Mouse (Mus musculus): Measurements from ENCODE around the gene Ckm. TPM values are rescaled to one million over a fixed set of nuclear protein-coding genes. Genes with fewer than 3 reads are reported as not detected.

Ckm gene
- polyA plus RNA-seq, 1 experiment: 0.96 TPM

DNA sequence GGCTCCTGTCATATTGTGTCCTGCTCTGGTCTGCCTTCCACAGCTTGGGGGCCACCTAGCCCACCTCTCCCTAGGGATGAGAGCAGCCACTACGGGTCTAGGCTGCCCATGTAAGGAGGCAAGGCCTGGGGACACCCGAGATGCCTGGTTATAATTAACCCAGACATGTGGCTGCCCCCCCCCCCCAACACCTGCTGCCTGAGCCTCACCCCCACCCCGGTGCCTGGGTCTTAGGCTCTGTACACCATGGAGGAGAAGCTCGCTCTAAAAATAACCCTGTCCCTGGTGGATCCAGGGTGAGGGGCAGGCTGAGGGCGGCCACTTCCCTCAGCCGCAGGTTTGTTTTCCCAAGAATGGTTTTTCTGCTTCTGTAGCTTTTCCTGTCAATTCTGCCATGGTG, 5.2 kb downstream of the Ckm start:
- TF ChIP-seq FLI1 (IDR thresholded peaks at IDR 0.05; ENCODE audit: low read length) (no peak), GATA1 (IDR thresholded peaks at IDR 0.05; ENCODE audit: borderline replicate concordance, low read length) (no peak)
- Histone ChIP-seq H3K4me3 (replicated peaks) (no peak overlapping the region), H3K27me3 (replicated peaks) (peaks cover 45% of the 10 kb centered on the region), H3K9me3 (peaks cover 9% of the 10 kb centered on the region), H3K4me1 (peaks cover 22% of the 10 kb centered on the region), H3K36me3 (replicated peaks; ENCODE audit: low read length) (no peaks in the 10 kb centered on the region)

DNA sequence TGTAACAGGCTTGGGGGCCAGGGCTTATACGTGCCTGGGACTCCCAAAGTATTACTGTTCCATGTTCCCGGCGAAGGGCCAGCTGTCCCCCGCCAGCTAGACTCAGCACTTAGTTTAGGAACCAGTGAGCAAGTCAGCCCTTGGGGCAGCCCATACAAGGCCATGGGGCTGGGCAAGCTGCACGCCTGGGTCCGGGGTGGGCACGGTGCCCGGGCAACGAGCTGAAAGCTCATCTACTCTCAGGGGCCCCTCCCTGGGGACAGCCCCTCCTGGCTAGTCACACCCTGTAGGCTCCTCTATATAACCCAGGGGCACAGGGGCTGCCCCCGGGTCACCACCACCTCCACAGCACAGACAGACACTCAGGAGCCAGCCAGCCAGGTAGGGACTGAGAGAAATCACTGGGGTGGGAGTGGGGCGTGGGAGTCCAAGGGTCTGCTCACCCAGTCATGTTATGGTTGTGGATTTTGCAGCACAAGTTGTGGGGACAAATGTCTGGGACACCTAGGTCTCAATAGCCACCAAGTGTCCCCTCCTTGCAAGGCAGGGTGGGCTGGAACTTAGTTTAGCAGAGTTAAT, 6.3 kb downstream of the Ckm start:
- Histone ChIP-seq H3K4me1 (peaks cover 18% of the 10 kb centered on the region), H3K9me3 (peaks cover 9% of the 10 kb centered on the region), H3K36me3 (replicated peaks; ENCODE audit: low read length) (no peaks in the 10 kb centered on the region), H3K27me3 (replicated peaks) (peaks cover 55% of the 10 kb centered on the region), H3K4me3 (replicated peaks) (no peak overlapping the region)
- TF ChIP-seq GATA1 (IDR thresholded peaks at IDR 0.05; ENCODE audit: borderline replicate concordance, low read length): no peak
- no peak for TF ChIP-seq FLI1 (IDR thresholded peaks at IDR 0.05; ENCODE audit: low read length)

DNA sequence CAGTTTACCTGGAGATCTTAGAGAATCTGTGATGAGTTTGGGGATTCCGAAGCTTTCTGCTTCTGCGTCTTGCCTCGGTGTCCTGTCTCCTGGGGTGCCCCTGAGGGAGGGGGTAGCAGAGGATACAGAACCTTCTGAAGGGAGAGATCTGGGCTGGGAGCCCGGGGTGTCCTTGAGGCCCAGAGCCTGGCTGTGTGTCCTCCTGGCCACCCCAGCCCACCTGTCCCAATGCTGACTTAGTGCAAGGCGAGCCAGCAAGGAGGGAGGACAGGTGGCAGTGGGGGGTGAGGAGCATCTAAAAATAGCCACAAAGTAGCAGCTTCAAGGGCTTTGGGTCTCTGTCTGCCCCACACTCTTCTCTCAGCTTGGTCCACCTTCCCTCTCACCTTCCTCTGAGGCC, 7.2 kb downstream of the Ckm start:
- no peaks in the 10 kb centered on the region for H3K36me3 ChIP-seq (replicated peaks; ENCODE audit: low read length)
- peaks cover 17% of the 10 kb centered on the region for H3K4me1 ChIP-seq
- no peak for TF ChIP-seq GATA1 (IDR thresholded peaks at IDR 0.05; ENCODE audit: borderline replicate concordance, low read length)
- TF ChIP-seq FLI1 (IDR thresholded peaks at IDR 0.05; ENCODE audit: low read length): no peak
- peaks cover 62% of the 10 kb centered on the region for H3K27me3 ChIP-seq (replicated peaks)
- H3K9me3 ChIP-seq: peaks cover 9% of the 10 kb centered on the region
- H3K4me3 ChIP-seq (replicated peaks): no peak overlapping the region

DNA sequence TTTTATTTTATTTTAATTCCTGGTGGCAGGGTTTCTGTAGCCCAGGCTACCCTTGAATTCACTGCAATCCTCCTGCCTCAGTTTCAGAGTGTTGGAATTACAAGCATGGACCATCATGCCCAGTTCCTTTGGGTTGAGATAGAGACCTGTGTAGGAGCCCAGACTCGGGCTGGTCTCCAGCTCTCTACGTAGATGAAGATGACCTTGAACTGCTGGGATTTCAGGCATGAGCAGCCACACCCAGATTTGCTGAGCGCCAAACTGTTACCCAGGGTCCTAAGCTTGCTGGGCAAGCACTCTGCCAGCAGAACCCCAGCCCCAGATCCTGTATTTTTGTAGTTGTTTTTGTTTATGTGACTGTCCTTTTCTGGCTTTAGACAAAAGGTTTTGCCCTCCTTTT, 8.9 kb downstream of the Ckm start:
- Histone ChIP-seq H3K36me3 (replicated peaks; ENCODE audit: low read length) (no peaks in the 10 kb centered on the region), H3K4me3 (replicated peaks) (no peak overlapping the region), H3K9me3 (peaks cover 9% of the 10 kb centered on the region), H3K4me1 (peaks cover 16% of the 10 kb centered on the region), H3K27me3 (replicated peaks) (peaks cover 63% of the 10 kb centered on the region)
- TF ChIP-seq GATA1 (IDR thresholded peaks at IDR 0.05; ENCODE audit: borderline replicate concordance, low read length) (no peak), FLI1 (IDR thresholded peaks at IDR 0.05; ENCODE audit: low read length) (no peak)

DNA sequence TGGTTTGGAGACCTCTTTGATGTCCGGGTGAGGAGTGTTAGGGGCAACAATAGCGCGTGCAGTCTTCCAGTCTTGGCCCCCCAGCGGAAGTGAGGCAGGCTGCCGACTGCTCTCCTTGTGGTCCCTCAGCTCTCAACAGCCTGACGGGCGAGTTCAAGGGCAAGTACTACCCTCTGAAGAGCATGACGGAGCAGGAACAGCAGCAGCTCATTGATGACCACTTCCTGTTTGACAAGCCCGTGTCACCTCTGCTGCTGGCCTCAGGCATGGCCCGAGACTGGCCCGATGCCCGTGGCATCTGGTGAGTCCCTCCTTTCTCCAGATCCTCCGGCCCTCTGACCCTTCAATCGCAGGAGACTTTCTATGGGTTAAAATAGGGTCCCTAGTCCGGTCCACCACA, 12.0 kb downstream of the Ckm start:
- Histone ChIP-seq H3K4me1 (peaks cover 36% of the 10 kb centered on the region), H3K36me3 (replicated peaks; ENCODE audit: low read length) (no peaks in the 10 kb centered on the region), H3K27me3 (replicated peaks) (peaks cover 63% of the 10 kb centered on the region), H3K9me3 (peaks cover 9% of the 10 kb centered on the region), H3K4me3 (replicated peaks) (peak overlapping the region; percentile 57)
- no peak for TF ChIP-seq GATA1 (IDR thresholded peaks at IDR 0.05; ENCODE audit: borderline replicate concordance, low read length)
- TF ChIP-seq FLI1 (IDR thresholded peaks at IDR 0.05; ENCODE audit: low read length): no peak

DNA sequence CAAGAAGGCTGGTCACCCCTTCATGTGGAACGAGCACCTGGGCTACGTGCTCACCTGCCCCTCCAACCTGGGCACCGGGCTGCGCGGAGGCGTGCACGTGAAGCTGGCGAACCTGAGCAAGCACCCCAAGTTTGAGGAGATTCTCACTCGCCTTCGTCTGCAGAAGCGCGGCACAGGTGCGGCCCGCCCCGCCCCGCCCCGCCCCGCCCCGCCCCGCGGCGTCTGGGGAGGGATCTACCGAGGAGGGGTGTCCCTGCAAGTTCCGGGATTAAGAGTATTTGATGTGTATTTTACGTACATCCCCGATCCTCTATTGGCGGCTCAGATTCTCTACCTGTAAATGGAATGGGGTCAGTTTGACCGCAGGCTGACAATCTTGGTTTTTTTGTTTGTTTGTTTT, 15.5 kb downstream of the Ckm start:
- no peaks in the 10 kb centered on the region for H3K9me3 ChIP-seq
- peaks cover 47% of the 10 kb centered on the region for H3K27me3 ChIP-seq (replicated peaks)
- peaks cover 12% of the 10 kb centered on the region for H3K36me3 ChIP-seq (replicated peaks; ENCODE audit: low read length)
- H3K4me1 ChIP-seq: peaks cover 44% of the 10 kb centered on the region
- H3K4me3 ChIP-seq (replicated peaks): peak overlapping the region; percentile 84
- TF ChIP-seq FLI1 (IDR thresholded peaks at IDR 0.05; ENCODE audit: low read length): no peak
- no peak for TF ChIP-seq GATA1 (IDR thresholded peaks at IDR 0.05; ENCODE audit: borderline replicate concordance, low read length)

DNA sequence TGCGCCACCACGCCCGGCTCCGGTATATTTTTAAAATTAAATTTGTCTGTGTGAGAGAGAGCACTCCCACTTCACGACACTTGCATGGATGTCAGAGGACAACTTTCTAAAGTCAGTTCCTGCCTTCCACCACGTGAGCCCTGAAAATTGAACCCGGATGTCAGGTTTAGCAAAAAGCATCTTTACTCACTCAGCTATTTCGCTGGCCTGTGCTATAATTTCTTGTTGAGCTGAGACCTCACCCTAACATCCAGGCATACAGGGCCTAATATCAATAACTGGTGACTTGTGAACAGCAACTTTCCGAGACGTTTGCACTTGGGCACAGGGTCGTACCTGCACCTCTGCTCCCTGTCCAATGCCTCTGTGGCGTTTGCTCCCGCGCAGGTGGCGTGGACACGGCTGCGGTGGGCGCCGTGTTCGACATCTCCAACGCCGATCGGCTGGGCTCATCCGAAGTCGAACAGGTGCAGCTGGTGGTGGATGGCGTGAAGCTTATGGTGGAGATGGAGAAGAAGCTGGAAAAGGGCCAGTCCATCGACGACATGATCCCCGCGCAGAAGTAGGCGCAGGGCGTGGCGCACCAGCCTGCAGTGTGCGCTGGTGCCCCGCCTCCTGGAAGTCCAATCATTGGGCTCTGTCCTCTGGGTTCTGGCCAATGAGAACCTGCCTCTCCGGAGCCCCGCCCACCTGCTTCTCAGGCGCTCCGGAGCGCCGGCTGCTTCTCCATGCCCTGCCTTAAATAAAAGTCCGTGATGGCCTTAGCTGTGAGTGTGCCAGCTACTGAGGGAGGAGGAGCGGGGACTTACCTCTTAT, 16.5 kb downstream of the Ckm start:
- TF ChIP-seq FLI1 (IDR thresholded peaks at IDR 0.05; ENCODE audit: low read length) (no peak), GATA1 (IDR thresholded peaks at IDR 0.05; ENCODE audit: borderline replicate concordance, low read length) (no peak)
- Histone ChIP-seq H3K36me3 (replicated peaks; ENCODE audit: low read length) (peaks cover 21% of the 10 kb centered on the region), H3K27me3 (replicated peaks) (peaks cover 41% of the 10 kb centered on the region), H3K4me3 (replicated peaks) (peak overlapping the region; percentile 90), H3K9me3 (no peaks in the 10 kb centered on the region), H3K4me1 (peaks cover 42% of the 10 kb centered on the region)

DNA sequence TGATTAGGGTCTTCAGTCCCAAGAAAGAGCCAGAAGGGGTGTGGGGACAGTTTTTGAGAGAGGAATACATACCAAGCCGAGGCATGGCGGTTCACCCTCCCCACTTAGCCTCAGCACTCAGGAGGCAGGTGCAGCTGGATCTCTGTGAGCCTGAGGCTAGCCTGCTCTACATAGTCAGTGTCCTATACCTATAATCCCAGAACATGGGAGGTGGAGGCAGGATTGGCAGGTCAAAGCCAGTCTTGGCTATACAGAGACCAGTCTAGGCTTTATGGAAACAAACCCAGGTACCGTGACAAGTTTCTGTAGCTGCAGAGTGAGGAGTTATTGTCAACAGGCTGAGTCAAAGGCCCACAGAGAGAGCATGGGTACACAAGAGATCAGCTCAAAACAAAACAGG, 18.5 kb downstream of the Ckm start:
- H3K9me3 ChIP-seq: no peaks in the 10 kb centered on the region
- no peak for TF ChIP-seq GATA1 (IDR thresholded peaks at IDR 0.05; ENCODE audit: borderline replicate concordance, low read length)
- TF ChIP-seq FLI1 (IDR thresholded peaks at IDR 0.05; ENCODE audit: low read length): no peak
- peaks cover 27% of the 10 kb centered on the region for H3K27me3 ChIP-seq (replicated peaks)
- peaks cover 52% of the 10 kb centered on the region for H3K4me1 ChIP-seq
- H3K4me3 ChIP-seq (replicated peaks): no peak overlapping the region
- peaks cover 42% of the 10 kb centered on the region for H3K36me3 ChIP-seq (replicated peaks; ENCODE audit: low read length)

DNA sequence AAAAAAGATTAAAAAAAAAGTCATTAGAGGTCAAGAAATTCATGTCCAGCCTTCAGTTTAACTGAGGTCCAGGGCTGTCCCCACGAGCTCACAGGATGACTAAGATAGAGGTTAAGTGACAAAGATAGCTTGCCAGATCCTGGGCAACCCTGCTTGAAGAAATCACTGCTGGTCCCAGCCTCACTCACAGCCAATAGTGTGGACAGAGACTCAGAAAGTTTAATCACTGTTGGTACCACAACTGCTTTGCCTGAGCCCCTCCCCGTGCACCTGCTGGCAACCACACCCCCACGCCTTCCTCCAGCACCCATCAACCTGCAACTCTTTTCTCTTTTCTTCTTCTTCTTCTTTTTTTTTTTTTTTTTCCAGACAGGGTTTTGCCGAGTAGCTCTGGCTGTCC, 19.5 kb downstream of the Ckm start:
- no peak for TF ChIP-seq GATA1 (IDR thresholded peaks at IDR 0.05; ENCODE audit: borderline replicate concordance, low read length)
- TF ChIP-seq FLI1 (IDR thresholded peaks at IDR 0.05; ENCODE audit: low read length): no peak
- Histone ChIP-seq H3K27me3 (replicated peaks) (peaks cover 24% of the 10 kb centered on the region), H3K4me3 (replicated peaks) (no peak overlapping the region), H3K36me3 (replicated peaks; ENCODE audit: low read length) (peaks cover 51% of the 10 kb centered on the region), H3K4me1 (peaks cover 53% of the 10 kb centered on the region), H3K9me3 (no peaks in the 10 kb centered on the region)

DNA sequence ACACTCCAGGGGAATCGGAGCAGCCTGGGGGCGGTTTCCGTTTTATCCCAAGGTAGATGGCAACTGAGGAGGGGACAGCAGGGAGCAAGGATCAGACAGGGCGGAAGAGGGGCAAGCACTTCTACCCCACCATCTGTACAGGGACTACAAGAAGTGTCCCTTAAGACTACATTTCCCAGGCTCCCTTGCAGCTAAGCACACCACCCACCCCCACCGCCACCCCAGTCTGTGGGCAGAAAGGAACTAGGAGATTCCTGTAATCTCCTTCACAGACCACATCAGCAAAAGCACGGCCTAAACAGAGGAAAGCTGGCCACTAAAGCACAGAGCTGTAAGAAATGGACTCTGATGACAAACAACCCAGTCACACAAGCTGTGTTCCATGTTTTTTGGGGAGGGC, 21.8 kb downstream of the Ckm start:
- Histone ChIP-seq H3K4me1 (peaks cover 33% of the 10 kb centered on the region), H3K27me3 (replicated peaks) (peaks cover 9% of the 10 kb centered on the region), H3K36me3 (replicated peaks; ENCODE audit: low read length) (peaks cover 74% of the 10 kb centered on the region), H3K4me3 (replicated peaks) (no peak overlapping the region), H3K9me3 (no peaks in the 10 kb centered on the region)
- TF ChIP-seq GATA1 (IDR thresholded peaks at IDR 0.05; ENCODE audit: borderline replicate concordance, low read length) (no peak), FLI1 (IDR thresholded peaks at IDR 0.05; ENCODE audit: low read length) (no peak)

Data from megakaryocyte, embryonic 14.5 days (primary cell).